Mouse (Mus musculus): ENCODE results near the gene Hmga2.

- TF ChIP-seq GATA1 (IDR thresholded peaks at IDR 0.05; ENCODE audit: low read depth, low read length) (no peak), POLR2A (IDR thresholded peaks at IDR 0.05; ENCODE audit: control insufficient read depth in 1 of 2, insufficient read depth in 1 of 2, low read depth in 1 of 2, low read length in 2 of 2, poor library complexity in 1 of 2) (no peak), BHLHE40 (IDR thresholded peaks at IDR 0.05; ENCODE audit: borderline replicate concordance, low read depth, low read length) (no peak), TBP (IDR thresholded peaks at IDR 0.05; ENCODE audit: low read depth, low read length) (no peak), CHD1 (IDR thresholded peaks at IDR 0.05; ENCODE audit: low read depth, low read length) (no peak), EP300 (IDR thresholded peaks at IDR 0.05; ENCODE audit: low read depth in 1 of 2, low read length in 2 of 2) (no peak)
These were observed 87.3 kb downstream of the Hmga2 start for GRCm38 (mm10) chr10:120388966-120389365.
